Mouse (Mus musculus): ENCODE measurements at regions not wholly inside any gene's neighbourhood (a gene's known extent, or its start where the extent isn't known, plus 50 kb on each side); places are given as distances from the start of the nearest gene placed in this dataset.
"Not testable (repeated sequence)": the region's sequence is repeated elsewhere in the genome, so short reads cannot be mapped to it uniquely, and the experiment has no call there.

DNA sequence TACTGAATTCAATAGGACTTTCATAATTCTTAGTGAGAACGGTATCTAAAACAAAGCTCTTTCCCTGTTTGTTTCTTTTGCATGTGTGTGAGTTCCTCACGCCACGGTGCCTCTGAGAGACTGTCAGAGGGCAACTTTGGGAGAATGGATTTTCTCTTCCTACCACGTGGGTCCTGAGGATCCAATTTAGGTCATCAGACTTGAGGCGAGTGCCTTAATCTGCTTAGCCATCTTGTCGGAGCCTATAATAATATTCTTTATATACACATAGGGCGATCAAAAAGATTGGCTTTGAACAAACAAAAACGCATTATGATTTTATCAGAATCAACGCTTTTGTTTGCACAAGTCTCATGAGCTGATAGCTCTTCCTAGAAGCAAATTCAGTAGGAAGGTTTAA, 119.6 kb downstream of the Enc1 start:
- DNase-seq (ENCODE audit: low spot score in 2 of 2): no peak

DNA sequence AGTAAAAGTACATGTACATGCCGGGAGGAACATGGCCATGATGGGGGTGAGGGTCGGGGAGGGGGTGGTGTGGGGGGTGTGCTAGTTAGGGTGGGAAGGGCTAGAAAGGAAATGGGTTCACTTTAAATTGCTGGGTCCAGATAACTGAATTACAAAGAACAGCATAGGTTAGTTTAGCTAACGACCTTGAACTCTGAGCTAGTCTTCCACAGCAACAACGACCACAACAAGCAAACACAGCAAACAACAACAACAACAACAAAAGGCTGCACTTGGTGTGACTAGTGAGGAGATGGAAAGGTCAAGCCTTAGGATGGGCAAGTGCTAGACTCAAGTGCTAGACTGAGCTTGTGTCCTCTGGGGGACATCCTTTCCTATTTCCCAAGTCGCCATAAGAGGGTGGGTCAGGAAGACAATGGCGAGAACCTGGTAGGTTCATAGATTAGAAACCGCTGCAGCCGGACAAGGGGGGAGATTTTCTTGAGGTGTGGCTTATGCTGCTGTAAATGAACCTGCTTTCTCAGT, 117.9 kb downstream of the Enc1 start:
- no peak for DNase-seq (ENCODE audit: low spot score in 2 of 2)

DNA sequence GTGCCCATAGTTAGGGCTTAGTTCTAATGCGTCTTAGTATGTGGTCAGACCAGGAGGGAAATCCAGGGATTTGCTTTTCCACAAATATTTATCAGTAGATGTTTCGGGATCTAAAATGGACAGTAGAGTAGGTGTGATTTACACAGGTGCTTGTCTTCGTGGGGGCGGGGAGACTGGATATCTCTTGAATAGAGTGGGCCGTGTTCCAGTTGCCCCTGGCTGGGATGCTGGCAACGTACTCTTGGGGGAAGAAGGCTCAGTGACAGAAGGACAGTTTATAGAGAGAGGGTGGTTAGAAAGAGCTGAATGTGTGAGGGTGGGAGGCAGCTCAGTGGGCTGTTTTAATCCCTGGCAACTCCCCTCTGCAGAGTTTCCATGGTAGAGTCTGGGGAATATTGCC, 117.4 kb downstream of the Enc1 start:
- DNase-seq (ENCODE audit: low spot score in 2 of 2): no peak

DNA sequence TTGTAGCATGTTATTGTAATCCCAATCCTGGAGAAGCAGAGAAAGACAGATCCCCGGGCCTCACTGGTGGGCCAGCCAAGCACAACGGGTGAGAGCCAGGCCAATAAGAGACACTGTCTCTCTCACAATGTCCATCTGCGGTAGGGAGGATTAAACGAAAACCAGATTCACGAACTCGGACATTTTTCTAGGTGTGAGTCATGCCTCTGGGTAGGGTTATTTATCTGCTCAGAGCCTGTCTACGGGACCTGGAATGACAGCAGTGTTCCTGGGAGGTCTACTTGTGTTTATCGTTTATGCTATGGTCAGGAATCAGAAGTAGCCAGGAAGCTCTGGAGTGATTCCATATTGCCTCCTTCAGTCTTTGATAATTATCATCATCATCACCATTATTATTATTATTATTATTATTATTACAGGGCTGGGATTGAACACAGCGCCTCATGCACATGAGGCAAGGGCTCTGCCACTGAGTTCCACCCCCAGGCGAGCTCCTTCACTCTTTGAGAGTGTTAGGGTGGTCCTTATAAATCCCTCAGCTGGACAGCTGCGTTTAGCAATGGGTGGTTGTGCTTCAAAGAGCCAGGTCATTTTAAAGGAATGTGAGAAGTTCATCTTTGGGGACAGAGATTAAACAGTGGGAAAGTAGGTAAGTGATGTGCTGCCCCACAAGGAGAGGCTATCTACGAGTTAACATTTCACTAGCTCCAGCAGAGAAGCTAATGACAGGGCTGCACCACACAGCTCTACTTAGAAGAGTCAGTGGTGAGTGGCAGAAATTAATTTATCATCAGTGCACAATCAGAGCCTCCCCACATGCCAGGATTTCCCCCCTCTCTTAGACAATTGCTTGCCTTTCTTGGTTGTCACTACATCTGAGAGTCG, 116.3 kb downstream of the Enc1 start:
- DNase-seq (ENCODE audit: low spot score in 2 of 2): no peak

DNA sequence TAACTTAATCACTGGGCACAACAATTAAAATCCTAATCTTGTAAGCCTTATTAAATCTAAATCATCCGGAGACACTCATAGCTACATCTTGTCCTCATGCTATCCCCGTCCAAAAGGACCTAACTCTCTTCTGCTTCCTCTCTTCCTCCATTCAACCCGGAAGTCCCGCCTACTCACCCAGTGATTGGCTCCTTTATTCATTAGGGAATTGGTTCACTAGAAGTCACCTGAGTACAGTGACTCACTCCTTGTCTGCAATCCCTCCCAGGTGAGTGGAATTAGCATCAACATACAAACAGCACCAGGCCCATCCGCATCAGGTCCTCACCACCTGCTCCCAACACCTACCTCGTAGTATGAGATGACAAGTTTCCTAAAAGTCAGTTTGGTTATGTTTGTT, 114.5 kb downstream of the Enc1 start:
- not testable (repeated sequence) for DNase-seq (ENCODE audit: low spot score in 2 of 2)

DNA sequence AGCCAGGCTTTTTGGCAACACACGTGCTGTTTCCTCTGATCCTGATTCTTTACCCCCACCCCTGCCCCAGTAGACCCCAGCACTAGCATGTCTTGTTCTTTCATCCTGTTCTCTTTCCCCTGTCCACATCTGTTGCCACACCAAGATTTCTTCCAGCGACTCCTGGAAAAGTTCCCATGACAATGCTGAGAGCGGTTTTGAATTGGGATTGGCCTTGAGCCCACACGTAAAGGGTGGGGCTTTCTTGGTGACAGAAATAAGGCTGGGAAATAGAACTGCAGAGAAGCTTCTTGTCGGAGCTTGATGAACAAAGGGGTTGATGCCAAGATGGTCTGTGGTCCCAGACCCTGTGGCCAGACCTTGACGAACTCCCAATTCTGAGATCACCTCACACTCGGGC, 106.8 kb downstream of the Enc1 start:
- no peak for DNase-seq (ENCODE audit: low spot score in 2 of 2)

DNA sequence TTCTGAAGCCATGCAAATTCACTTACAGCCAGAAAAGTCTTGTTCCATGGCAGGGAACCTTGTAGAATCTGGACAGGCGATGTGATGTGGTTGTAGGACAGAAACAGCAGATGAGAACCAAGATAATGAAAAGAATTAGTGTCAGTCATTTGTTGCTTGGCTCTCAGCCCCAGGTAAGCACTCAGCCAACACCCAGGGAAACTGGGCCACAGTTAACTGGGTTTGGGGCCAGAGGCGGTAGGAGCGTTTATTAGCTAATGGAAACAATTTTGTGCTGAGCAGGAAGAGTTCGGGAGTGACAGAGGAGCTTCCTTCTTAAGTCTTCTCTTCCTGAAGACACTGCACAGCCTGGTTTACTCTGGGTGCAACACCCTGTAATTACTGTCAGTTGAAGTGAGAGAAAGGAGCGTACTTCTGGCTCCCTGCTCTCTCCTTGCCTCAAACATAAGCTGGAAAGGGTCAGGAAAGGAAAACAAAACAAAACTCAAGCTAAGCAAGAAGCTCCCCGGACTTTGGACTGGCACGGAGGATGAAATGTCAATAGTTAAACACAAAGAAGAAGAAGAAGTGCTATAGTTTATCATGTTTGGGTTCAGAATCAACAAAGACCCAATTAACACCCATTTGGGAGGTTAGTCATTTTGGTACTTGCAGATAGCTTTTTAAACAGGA, 100.4 kb downstream of the Enc1 start:
- DNase-seq (ENCODE audit: low spot score in 2 of 2): no peak

DNA sequence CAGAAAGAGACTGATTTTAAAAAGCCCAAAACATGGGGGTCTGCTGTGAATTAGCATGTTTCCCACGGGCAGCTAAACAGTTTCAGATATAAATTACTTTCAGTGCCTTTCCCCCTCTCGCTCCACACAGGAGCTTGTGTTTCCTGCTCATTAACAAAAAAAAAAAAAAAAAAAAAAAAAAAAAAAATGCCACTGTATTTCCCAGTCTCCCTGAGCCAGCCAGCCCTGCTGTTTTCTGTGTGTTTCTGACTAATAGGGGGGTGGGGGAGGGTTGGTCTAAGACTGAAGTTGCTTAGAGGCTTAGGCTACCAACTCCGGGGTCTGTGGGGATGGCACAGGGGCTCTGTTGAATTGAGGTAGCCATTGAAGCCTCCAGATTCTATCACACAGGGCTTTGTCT, 97.0 kb downstream of the Enc1 start:
- DNase-seq (ENCODE audit: low spot score in 2 of 2): no peak

DNA sequence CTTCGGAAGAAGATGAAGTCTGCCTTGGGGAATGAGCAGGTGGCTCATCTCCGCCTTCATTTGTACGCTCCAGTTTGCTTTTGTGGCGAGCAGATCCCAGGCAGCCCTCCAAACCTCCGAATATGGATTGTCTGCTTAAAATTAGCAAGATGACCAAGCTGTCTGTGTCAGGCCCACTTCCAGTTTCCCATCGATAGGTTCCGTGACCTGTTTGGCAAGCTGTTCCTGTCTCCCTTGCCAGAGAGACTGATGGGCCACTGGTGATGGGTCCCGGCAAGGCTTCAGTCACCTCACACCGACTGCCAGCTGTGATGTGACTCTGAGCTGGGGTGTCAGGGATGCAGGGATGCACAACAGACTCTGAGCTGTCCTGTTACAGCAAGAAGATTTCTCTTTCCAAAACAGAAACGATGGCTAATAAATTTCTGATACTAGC, 96.4 kb downstream of the Enc1 start:
- DNase-seq (ENCODE audit: low spot score in 2 of 2): peak in 1 of 2 experiments; percentile 28

DNA sequence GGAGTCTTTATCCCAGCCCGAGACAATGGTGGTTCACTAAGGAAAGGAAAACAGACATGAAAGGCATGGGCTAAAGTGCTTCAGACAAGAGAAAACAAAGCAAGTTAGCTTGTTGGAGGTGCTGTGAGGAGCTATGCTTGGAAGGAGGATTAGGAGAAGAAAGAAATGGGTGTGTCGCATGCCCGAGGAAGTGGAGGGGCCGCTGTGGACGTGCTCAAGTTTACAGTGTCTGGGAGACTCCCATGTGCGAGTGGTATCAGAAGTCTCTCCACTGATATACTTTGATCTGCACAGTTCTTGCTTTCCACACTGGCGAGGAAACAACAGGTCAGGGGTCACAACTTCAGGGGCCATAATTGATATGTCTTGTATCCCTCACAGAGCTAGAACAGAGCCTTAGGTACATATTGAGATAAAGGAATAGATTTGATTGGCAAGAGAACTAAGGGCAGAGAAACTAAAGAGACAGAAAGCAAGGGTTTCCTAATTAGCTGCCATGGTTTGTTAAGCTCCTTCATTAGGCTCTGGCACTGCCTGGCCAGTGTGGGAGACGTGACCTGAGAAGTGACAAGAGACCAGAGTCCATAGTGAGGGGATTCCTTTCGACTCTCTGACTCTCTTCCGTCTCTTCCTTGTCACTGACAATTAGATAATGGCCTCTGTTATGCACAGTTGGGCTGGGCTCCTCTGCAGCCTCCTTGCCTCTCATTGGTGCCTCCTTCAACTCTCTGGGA, 93.1 kb downstream of the Enc1 start:
- DNase-seq (ENCODE audit: low spot score in 2 of 2): no peak

DNA sequence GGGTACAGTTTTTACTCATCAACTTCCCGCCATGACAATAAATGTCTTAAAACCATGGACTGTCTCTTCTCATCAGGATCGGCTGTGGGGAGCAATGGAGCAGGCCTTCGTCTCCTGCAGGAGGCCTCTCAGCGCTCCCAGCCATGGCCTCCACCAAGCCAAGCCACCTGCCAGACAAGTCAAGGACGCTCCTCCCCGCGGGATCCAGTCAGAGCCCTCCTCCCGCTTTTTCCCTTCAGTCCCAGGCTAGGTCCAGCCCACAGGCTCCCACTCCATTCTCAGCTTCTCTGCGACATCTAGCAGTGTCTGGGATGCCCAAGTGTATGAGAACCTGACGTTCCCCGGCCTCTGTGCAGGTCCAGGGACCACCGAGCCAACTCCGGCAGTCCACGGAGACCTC, 90.2 kb downstream of the Enc1 start:
- DNase-seq (ENCODE audit: low spot score in 2 of 2): no peak

DNA sequence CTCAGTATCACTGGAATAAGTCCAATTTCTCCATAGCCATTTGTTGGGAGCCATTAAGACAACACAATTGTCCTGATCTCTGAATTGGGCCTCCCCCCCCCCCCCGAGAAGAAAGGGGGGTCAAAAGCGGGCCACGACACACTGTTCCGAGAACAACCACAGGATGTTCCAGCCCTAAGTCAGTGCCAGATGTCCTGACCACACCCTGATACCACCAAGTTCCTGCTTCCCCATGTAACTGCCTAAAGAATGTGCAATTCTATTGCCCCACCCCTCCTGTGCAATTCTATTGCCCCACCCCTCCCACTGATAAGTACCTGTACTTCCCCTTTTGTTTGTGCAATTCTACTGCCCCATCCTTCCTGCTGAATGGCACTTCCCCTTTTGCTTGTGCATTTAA, 80.4 kb downstream of the Enc1 start:
- DNase-seq (ENCODE audit: low spot score in 2 of 2): not testable (repeated sequence)

DNA sequence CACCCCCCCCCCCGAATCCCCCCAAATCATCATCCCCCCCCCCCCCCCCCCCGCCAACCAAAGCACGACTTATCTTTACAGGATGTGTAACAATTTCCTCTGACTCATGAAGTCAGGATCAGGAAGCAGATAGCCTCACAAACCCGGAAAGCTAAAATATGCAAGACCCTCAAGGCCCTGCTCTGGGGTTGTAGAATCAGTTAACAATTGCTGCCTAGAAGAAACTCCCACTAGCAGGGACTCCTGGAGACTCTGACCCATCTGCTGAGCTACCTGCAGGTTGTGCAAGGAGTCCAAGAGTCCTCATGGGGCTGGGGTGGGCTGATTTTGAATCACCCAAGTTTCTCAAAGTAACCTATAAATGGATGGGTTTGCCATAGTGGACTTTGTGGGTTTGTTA, 79.9 kb downstream of the Enc1 start:
- no peak for DNase-seq (ENCODE audit: low spot score in 2 of 2)

DNA sequence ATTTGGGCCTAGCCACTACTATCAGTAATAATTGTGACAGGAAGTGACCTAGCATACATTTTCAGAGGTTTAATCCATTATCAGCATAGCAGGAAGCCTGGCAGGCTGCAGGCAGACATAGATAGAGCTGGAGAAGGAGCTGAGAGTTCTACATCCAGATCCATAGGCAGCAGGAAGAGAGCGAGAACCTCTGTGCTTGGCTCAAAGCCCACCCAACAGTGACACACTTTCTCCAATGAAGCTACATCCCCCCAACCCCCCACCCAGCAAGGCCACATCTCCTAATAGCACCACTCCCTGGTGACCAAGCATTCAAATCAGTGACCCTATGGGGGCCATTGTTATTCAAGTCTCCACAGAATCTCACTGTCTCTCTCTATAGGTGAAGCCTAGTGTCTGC, 79.4 kb downstream of the Enc1 start:
- DNase-seq (ENCODE audit: low spot score in 2 of 2): no peak

DNA sequence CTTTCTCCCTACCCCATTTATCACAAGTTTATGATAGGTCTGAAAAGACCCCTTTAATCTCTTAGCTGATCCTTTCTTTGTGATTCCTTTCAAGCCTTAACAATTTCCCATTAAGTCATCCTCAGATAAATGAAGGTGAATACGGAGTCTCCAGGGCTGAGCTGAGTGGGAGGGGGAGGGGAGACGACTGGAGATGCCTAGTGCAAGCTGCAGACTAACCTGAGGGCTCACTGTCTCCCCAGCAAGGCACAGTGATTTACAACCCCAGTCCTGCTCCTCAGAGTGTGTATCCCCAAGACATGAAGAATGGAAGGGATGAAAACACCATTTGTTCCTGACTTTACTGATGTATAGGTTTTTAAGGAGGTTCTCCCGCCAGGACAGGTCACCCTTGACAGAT, 76.7 kb downstream of the Enc1 start:
- DNase-seq (ENCODE audit: low spot score in 2 of 2): no peak

DNA sequence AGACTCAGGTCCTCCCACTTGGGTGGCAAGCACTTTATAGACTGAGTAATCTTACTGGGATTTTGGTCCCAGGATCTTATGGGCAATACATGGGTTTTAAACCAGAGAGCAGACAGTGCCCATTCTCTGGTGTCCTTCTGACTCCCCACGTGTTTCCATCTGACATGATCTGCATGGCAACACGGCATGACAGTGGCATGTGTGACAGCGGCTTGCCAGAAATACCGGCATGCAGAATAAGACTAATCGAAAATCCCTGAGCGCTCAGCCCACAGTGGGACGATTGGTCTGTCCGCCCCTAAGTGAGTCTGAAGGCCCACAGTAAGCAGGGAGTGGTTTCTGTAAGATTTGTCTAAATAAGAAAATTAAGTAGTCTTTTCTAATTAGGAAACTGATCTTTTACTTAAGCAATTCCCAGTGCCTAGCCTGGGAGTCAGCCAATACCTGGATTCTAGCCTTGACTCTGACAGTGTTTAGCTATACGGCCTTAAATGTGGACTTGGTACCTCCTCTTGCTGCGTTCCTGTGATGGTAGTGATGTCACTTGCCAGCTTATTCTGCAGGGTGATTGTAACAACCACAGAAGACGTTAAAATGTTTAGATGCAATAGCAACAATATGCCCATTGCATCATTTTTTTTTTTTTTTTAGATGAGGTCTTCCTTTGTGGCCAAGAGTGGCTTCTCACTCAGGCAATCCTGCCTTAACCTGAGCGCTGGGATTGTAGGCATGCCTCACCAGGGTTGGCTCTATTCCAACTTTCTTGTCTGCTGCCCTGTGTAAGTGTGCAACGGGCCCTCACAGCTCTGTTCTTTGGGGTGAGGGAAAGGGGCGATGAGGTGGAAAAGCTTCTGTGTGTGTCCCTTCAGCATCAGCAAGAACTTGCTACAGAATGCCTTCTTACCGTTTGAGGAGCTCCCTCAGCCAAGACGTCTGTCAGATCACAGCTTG, 71.8 kb downstream of the Enc1 start:
- DNase-seq (ENCODE audit: low spot score in 2 of 2): no peak

DNA sequence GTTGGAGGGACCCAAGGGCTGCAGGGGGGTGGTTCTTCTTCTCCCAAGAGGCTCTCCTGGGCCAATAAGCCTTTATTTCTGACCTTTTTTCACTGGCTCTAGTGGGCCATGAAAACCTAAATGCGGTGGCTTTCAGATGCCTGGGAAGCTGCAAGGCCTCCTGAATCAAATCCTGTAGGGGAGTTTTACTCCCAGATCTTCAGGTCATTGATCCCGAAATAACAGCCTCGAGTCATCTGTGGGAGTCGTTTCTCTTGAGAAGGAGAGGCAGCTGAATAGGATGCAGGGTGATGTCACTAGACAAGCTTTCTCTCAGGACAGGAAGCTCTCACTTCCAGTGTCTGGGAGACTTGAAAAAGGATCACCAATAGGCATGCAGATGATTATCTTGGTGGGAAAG, 70.4 kb downstream of the Enc1 start:
- no peak for DNase-seq (ENCODE audit: low spot score in 2 of 2)

DNA sequence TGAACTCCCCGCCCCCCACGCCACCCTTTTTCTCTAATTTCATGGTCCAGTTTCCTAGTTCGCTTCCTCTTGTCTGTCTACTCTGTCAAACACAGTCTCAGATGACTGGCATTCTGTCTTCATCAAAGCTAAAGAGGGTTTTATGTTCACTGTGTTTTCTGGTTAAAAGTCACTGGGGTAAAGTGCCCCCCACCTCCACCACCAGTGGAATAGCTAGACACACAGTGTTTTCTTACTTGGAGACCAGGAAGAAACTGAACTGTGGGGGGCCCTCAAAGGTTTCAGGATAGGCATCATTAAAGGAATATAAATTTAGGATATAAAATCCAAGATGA, 69.9 kb downstream of the Enc1 start:
- no peak for DNase-seq (ENCODE audit: low spot score in 2 of 2)

DNA sequence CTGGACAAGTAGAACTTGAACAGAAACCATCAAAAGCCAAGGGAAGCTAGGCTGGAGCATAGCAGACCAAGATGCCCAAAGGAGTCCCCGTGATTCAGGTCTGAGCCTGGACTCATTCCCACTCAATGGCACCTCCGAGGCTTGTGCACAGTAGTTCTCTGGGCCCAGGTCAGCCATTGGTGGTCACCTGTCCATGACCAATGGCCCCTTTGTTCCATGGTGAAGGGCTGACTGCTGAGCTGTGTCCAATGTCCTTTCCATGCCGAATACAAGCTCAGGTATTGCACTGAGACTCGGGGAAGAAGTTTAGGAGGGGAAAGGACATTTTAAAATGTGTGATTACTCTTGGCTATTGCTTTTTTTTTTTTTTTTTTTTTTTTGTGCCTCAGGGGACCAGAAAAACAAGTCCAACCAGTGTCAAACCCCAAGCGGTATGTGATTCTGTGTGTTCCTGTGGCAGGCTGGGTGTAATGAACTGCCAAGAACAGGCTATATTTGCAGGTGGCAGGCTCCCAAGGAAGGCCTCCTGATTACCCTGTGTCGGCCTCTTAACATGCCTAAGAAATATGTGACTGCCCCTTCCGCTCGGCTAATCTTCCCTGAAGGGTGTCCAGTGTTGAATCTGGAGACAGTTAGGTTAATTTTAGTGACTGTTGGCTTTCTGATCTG, 69.4 kb downstream of the Enc1 start:
- DNase-seq (ENCODE audit: low spot score in 2 of 2): peak; percentile 23 to 24

DNA sequence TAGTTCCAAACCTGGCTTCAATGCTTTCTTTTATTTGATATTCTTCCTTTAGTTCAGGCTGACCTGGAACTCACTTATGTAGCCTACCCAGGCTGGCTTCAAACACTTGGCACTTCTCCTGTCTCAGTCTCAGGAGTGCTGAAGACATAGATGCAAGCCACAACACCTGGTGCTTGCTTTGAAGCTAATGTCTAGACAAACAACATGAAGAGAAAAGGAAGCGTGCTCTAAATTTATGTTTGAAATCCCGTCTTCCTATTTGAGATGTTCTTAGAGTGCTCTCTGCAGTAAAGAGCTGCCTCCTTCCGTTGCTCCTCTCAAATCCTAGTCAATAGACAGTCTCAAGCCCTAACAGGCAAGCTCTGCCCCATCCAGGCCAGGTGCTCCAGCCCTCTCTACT, 68.5 kb downstream of the Enc1 start:
- DNase-seq (ENCODE audit: low spot score in 2 of 2): no peak

DNA sequence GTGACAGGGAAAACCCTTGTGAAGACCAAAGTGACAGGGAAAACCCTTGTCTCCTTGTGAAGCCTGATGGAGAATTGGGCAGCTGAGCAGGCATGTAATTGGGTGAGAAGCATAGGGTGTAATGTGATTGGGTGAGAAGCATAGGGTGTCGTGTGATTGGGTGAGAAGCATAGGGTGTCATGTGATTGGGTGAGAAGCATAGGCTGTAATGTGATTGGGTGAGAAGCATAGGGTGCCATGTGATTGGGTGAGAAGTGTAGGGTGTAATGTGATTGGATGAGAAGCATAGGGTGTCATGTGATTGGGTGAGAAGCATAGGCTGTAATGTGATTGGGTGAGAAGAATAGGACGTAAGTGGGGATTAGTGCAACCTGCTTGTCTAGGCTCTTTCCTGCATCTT, 67.5 kb downstream of the Enc1 start:
- DNase-seq (ENCODE audit: low spot score in 2 of 2): no peak

Measured in urinary bladder, adult 18-20 months (tissue).